Mouse (Mus musculus) embryonic stem cell, embryonic (primary cell): ENCODE measurements around the gene Ankrd39.

Source experiments
- CTCF ChIA-PET, 4 experiments: fragments of 300-600 bp in 2 of 4; fragments of 350-600 bp in 2 of 4; sonication (Branson Sonifier 250); formaldehyde crosslinking; loops; one replicate each; lab custom pipeline; 2022; ENCODE audit warnings: inconsistent platforms in 2 of 4; lab: Charles Lee
- POLR2A ChIA-PET, 4 experiments: fragments of 300-600 bp in 2 of 4; fragments of 350-600 bp in 2 of 4; sonication (Branson Sonifier 250); formaldehyde crosslinking; loops; one replicate each; lab custom pipeline; 2022; ENCODE audit warnings: antibody characterized with exemption in 4 of 4, inconsistent platforms in 1 of 4; lab: Charles Lee

The Ankrd39 gene

DNA sequence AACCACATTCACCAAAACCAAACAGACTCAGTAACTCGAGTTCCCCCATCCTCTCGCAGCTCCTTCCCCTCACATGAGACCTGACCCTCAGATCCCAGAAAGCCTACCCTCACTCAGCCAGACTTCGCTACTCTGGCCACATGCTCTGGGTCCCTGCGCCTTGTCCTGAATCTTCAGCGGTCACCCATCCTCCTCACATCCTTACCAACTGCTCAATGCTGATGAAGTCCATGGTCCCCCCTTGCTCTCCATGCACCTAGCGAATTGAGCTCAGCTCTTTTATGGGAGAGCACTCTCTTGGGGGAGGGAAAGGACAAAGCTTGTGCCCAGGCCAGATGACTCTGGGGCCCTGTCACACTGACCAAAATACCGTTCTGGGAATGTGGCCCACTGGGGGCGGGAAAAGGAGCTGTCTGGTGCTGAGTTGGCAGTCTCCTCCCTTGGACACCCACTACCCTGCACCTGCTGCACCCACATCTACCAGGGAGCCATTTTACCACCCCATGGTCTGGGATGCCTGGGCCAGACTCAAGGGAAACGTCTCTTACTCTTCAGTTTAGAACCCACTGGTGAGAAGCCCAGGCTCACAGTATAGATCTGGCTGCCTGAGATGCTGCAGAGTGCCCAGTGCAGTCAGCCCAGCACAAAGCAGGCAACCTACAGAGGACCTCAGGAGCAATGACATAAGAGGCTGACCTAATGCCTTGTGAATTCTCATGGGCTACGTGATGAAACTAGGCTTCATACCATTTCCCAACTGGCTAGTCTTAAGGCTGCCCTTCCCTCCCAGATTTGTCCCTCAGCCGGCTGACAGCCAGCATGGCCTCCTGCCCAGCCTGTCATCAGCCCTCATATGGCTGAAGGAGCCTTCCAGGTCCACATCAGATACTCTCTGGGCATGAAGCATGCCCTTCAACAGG, 11.5 kb downstream of the Ankrd39 start:
- ChIA-PET POLR2A (interaction anchor here (0.5 to 6.5 kb wide), 8 partner anchors 11 to 212 kb away, joined by 3 to 76 read pairs (median 5); partner anchors contain the start of gene Ankrd39 (in 2 of the 4)), CTCF (interaction anchor here in 3 of 4 experiments (0.9 to 3.9 kb wide), 5 partner anchors 11 to 148 kb away, joined by 3 to 15 read pairs (median 3); partner anchors contain the start of gene Ankrd39 (in 1 of the 3))

DNA sequence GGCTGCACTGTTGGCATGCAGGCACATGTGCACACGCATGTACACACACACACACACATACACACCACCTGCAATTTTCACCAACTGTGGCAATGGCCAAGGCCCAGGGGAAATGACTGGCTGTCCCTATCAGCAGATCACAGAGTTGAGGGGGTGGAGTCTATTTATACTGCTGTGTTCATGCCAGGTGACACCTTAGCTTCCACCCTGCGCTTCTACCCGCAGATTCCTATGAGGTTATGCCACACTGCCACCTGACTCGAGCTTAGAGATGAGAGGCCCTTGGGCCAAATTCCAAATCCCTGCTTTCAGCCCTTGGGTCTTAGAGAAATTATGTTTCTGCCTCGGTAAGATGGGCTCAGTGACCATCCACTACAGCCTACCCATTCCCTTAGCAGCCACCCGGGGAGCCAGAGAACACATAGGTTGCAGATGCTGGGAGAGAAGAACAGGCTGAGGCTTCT, 12.6 kb downstream of the Ankrd39 start:
- ChIA-PET POLR2A (interaction anchor here in 3 of 4 experiments (0.6 to 6.5 kb wide), 11 partner anchors 12 to 831 kb away, joined by 3 to 76 read pairs (median 5); partner anchors contain the start of gene Ankrd39 (in 3 of the 3)), CTCF (interaction anchor here in 2 of 4 experiments (0.9 to 3.9 kb wide), 2 partner anchors 12 to 34 kb away, joined by 3 to 15 read pairs; partner anchors contain the start of gene Ankrd39 (in 1 of the 2))

- POLR2A ChIA-PET: interaction anchor here (0.6 to 6.5 kb wide), 22 partner anchors 10 to 859 kb away, joined by 3 to 76 read pairs (median 4); partner anchors contain the start of genes Ankrd39 (in 3 of the 4), Cnnm3 (in 2 of the 4) and Sema4c (in 1 of the 4)
- CTCF ChIA-PET: interaction anchor here in 3 of 4 experiments (0.7 to 2.7 kb wide), 7 partner anchors 13 to 252 kb away, joined by 3 to 22 read pairs (median 6); partner anchors contain the start of gene Ankrd39 (in 2 of the 3)
Measured at GRCm38 (mm10) chr1:36533546-36533945, 13.7 kb downstream of the Ankrd39 start.

DNA sequence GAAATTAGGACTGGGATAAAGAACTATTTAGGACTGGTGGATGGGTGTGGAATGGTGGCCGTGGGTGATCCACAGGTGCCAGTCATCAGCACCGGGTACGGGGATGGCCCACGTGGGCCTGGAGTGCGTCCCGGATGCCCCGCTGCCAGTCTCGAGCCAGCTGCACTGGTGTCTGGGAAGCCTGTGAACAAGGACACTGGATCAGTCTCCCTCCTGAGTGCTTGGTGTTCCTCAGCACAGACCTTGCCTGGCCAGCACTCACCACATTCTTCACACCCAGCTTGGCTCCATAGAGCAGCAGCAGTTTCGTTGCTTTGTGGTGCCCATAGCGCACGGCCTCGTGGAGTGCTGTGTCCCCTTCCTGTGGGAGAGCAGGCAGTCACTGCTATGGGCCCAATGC, 15.8 kb downstream of the Ankrd39 start:
- POLR2A ChIA-PET: interaction anchor here (0.6 to 6.5 kb wide), 17 partner anchors 8 to 222 kb away, joined by 3 to 76 read pairs (median 3); partner anchors contain the start of gene Sema4c (in 1 of the 4)
- CTCF ChIA-PET: interaction anchor here (0.8 to 2.7 kb wide), 7 partner anchors 15 to 153 kb away, joined by 3 to 22 read pairs (median 5); partner anchors contain the start of genes Ankrd39 (in 4 of the 4) and Sema4c (in 1 of the 4)

DNA sequence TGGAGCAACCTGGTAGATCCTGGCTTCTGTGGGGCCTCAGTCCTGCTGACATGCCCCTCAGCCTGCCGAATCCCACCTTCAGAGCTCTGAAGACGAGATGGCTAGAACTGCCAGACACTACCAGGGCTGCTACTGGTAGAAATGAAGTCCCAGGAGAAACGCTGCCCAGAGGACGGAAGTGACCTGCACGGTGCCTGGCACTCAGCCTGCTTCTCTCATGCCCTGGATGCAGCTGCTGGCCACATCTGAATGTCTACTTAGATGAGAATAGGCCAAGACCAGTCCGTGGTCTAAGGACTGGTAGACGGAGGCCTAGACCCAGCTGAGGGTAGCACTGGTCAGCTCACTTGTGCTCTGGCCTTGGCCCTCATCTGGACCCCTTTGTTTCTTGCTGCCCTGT, 16.3 kb downstream of the Ankrd39 start:
- CTCF ChIA-PET: interaction anchor here (1.0 to 2.7 kb wide), 6 partner anchors 16 to 27 kb away, joined by 3 to 15 read pairs (median 5); partner anchors contain the start of genes Ankrd39 (in 4 of the 4) and Sema4c (in 2 of the 4)
- POLR2A ChIA-PET: interaction anchor here in 3 of 4 experiments (0.6 to 6.5 kb wide), 16 partner anchors 9 to 222 kb away, joined by 3 to 76 read pairs (median 3); partner anchors contain the start of gene Ankrd39 (in 2 of the 3)

- CTCF ChIA-PET: interaction anchor here in 3 of 4 experiments (1.0 to 2.5 kb wide), 4 partner anchors 16 to 28 kb away, joined by 3 to 8 read pairs (median 5); partner anchors contain the start of genes Ankrd39 (in 3 of the 3) and Sema4c (in 1 of the 3)
- POLR2A ChIA-PET: interaction anchor here in 3 of 4 experiments (0.9 to 6.5 kb wide), 14 partner anchors 9 to 222 kb away, joined by 3 to 76 read pairs (median 3); partner anchors contain the start of gene Ankrd39 (in 2 of the 3)
Measured at GRCm38 (mm10) chr1:36530485-36530884, 16.8 kb downstream of the Ankrd39 start.

DNA sequence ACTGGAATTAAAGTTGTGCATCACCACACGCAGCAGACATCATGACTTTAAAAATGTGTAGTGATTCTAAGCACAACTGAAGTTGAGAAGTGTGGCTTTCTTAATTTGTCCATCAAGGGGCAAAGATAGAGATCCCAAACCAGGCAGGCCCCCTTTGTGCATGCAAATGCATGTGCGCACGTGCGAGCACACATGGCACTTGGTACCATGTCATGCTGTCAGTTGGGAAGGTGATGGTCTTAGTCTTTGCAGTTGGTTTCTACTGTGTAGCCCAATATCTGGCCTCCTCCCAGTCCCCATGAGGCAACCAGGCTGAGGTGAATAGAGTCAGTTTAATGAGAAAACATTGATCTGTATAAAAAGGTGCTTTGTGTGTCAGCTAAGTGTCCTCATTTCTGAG, 17.4 kb downstream of the Ankrd39 start:
- ChIA-PET POLR2A (interaction anchor here in 2 of 4 experiments (0.6 to 6.5 kb wide), 12 partner anchors 8 to 164 kb away, joined by 3 to 76 read pairs (median 4); partner anchors contain the start of genes Ankrd39 (in 2 of the 2) and Gm42417 (in 1 of the 2)), CTCF (interaction anchor here in 1 of 4 experiments (1.2 kb wide), 1 partner anchor 28 kb away, joined by 3 read pairs; the partner anchor contains the start of gene Sema4c)

- CTCF ChIA-PET: interaction anchor here in 2 of 4 experiments (0.6 to 1.4 kb wide), 2 partner anchors 18 to 33 kb away, joined by 6 to 7 read pairs; partner anchors contain the start of gene Ankrd39 (in 1 of the 2)
- POLR2A ChIA-PET: interaction anchor here in 2 of 4 experiments (0.6 to 3.1 kb wide), 8 partner anchors 9 to 220 kb away, joined by 3 to 10 read pairs (median 4); partner anchors contain the start of genes Ankrd39 (in 1 of the 2) and Gm42417 (in 1 of the 2)
Measured at GRCm38 (mm10) chr1:36529274-36529673, 18.0 kb downstream of the Ankrd39 start.

DNA sequence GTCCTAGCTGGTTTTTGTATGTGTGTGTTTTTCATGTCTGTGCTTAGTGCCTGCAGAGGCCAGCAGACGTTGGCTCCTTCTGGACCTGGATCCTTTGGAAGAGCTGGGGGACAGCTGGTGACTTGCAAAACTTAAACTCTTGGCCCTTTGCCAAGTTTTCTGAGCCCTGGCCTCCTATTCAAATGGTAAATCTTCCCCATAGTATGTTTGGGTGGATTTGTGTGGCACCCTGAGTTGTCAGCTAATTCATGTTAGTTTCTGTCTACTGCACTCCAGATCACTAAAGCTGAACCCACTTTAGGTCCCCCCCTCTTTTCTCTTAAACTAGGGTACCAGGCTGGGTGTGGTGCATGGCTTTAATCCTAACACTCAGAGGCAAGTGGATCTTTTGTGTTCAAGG, 18.9 kb downstream of the Ankrd39 start:
- POLR2A ChIA-PET: interaction anchor here in 3 of 4 experiments (0.6 to 3.1 kb wide), 12 partner anchors 8 to 219 kb away, joined by 3 to 10 read pairs (median 3); partner anchors contain the start of genes Ankrd39 (in 2 of the 3) and Gm42417 (in 1 of the 3)
- CTCF ChIA-PET: interaction anchor here in 3 of 4 experiments (0.6 to 1.4 kb wide), 6 partner anchors 17 to 284 kb away, joined by 3 to 10 read pairs (median 4); partner anchors contain the start of gene Ankrd39 (in 1 of the 3)

DNA sequence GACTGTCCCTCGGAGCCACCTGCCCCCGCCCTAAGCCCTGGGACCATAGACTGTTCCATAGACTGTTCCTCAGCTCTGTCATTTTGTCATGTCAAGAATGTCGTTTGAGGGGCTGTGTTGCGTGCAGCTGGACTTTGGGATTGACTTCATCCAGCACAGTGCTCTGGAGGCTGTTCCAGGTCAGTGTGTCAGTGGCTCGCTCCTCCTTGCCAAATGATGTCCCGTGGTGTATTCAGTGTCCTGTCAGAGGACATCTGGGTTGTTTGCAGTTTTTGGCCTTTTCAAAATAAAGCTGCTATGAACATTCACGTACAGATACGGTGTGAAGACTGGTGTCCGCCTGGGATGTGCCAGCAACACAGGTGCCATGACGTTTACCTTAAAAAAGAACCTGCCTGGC, 20.3 kb downstream of the Ankrd39 start:
- ChIA-PET POLR2A (interaction anchor here in 3 of 4 experiments (0.6 to 3.1 kb wide), 7 partner anchors 7 to 236 kb away, joined by 3 to 10 read pairs (median 4); partner anchors contain the start of genes Ankrd39 (in 1 of the 3) and Gm42417 (in 1 of the 3)), CTCF (interaction anchor here in 2 of 4 experiments (0.7 to 1.3 kb wide), 3 partner anchors 14 to 219 kb away, joined by 3 to 8 read pairs (median 3); no protein-coding TSS in a partner anchor)

- ChIA-PET CTCF (no interaction called here), POLR2A (interaction anchor here in 1 of 4 experiments (1.2 to 1.8 kb wide), 3 partner anchors 16 to 45 kb away, joined by 3 to 6 read pairs (median 3); partner anchors contain the start of gene Ankrd39)
Measured at GRCm38 (mm10) chr1:36525774-36526173, 21.5 kb downstream of the Ankrd39 start.

DNA sequence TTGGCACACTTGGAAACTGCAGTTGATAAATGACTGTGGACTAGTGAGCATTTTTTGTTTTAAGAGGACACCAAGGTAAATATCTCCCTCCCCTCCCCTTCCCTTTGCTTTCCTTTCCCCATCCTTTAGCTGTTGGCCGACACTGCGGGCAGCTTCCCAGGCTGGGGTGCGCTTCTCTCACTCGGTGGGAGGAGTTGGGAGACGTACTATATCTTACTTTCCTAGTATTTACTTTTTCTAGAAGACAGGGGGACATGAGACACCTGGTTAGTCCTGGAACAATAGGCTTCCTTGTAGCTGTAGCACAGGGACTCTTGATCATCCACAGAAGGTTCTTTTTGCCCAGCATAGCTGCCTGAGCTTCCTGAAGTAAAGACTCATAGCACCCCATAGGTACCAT, 23.2 kb downstream of the Ankrd39 start:
- ChIA-PET POLR2A (interaction anchor here in 3 of 4 experiments (1.3 to 7.1 kb wide), 3 partner anchors 8 to 217 kb away, joined by 3 to 76 read pairs (median 5); partner anchors contain the start of gene Arid5a (in 1 of the 3)), CTCF (interaction anchor here in 1 of 4 experiments (1.1 to 3.4 kb wide), 2 partner anchors 23 to 127 kb away, joined by 5 to 13 read pairs; partner anchors contain the start of gene Ankrd39)

DNA sequence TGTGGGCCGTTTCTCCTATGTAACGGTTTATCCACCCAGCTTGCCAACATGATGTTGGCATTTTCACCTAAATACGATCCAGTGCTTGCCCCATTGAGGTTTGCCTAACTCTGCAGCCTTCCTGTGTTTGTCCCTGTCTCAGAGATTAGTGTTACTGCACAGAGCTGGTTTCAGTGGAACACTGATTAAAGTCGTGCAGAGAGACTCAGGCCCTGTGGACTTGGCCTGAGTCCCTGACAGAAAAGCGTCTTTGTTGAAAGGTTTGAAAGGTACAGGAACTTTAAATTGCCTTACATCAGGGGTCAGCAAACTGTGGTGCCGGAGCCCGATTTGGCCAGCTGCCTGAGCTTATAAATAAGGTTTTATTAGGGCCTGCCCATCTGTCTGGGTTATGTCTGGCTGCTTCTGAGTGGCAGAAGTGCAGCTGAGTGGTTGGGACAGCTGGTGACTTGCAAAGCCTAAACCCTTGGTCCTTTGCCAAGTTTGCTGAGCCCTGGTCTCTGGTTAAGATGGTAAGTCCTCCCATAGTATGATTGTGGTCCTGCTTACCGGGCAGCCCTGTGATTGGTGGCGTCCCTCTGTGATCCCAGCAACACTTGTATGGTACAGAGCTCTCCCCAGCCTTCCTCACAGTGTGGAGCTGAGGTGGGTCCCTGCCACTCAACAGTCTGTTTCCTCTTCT, 23.8 kb downstream of the Ankrd39 start:
- ChIA-PET CTCF (interaction anchor here in 3 of 4 experiments (0.9 to 3.4 kb wide), 6 partner anchors 22 to 127 kb away, joined by 4 to 13 read pairs (median 4); partner anchors contain the start of gene Ankrd39 (in 3 of the 3)), POLR2A (interaction anchor here in 3 of 4 experiments (1.3 to 7.1 kb wide), 5 partner anchors 9 to 216 kb away, joined by 3 to 76 read pairs (median 5); partner anchors contain the start of gene Arid5a (in 1 of the 3))

- CTCF ChIA-PET: interaction anchor here in 3 of 4 experiments (0.9 to 3.4 kb wide), 9 partner anchors 11 to 94 kb away, joined by 3 to 13 read pairs (median 4); partner anchors contain the start of genes Ankrd39 (in 3 of the 3) and Cnnm3 (in 2 of the 3)
- POLR2A ChIA-PET: interaction anchor here in 3 of 4 experiments (0.6 to 7.1 kb wide), 15 partner anchors 11 to 215 kb away, joined by 3 to 76 read pairs (median 4); partner anchors contain the start of genes Ankrd39 (in 1 of the 3), Arid5a (in 1 of the 3) and Gm42417 (in 1 of the 3)
Measured at GRCm38 (mm10) chr1:36522210-36522609, 25.0 kb downstream of the Ankrd39 start.

GRCm38 (mm10) chr1:36519626-36520025, 27.6 kb downstream of the Ankrd39 start:
- POLR2A ChIA-PET: interaction anchor here in 3 of 4 experiments (0.6 to 7.1 kb wide), 17 partner anchors 9 to 583 kb away, joined by 3 to 76 read pairs (median 3); no protein-coding TSS in a partner anchor
- CTCF ChIA-PET: interaction anchor here (0.5 to 1.9 kb wide), 9 partner anchors 9 to 227 kb away, joined by 3 to 6 read pairs (median 3); partner anchors contain the start of gene Ankrd39 (in 2 of the 4)
